Mouse (Mus musculus) ES-E14 (cell line): ENCODE data around the gene Cdc40. TPM values are rescaled to one million over a fixed set of nuclear protein-coding genes. Genes with fewer than 3 reads are reported as not detected.

ENCODE experiments used
- DNase-seq: peaks from one replicate; pipeline ENCODE4 v3.0.0-alpha.2; 2013; ENCODE audit warnings: low read depth, low spot score
- H3K27ac ChIP-seq: 2 replicates; pipeline ENCODE4 v1.5.1; 2012; ENCODE audit warnings: low read depth, mild to moderate bottlenecking, low read length, moderate library complexity, mixed read lengths; ENCODE audit not compliant: poor library complexity, insufficient read depth, severe bottlenecking
- H3K36me3 ChIP-seq: 2 replicates; pipeline ENCODE4 v1.6.1; 2012; ENCODE audit warnings: mild to moderate bottlenecking, low read length, moderate library complexity, mixed read lengths; ENCODE audit not compliant: control insufficient read depth, poor library complexity, insufficient read depth, severe bottlenecking
- H3K4me1 ChIP-seq, 2 experiments: fragments of 150-350 bp in 1 of 2; sonication (generic) in 1 of 2; 2 replicates each; pipeline ENCODE4 v1.6.1; 2012; ENCODE audit warnings: low read length in 2 of 2, mild to moderate bottlenecking in 1 of 2, mixed read lengths in 1 of 2; ENCODE audit not compliant: control insufficient read depth in 2 of 2, insufficient read depth in 2 of 2, poor library complexity in 1 of 2
- H3K4me3 ChIP-seq, 2 experiments: fragments of 150-350 bp in 1 of 2; sonication (generic) in 1 of 2; 2 replicates each; pipeline ENCODE4 v1.5.1; 2012; ENCODE audit warnings: low read length in 2 of 2, low read depth in 1 of 2, mild to moderate bottlenecking in 1 of 2, mixed read lengths in 1 of 2; ENCODE audit not compliant: insufficient read depth in 1 of 2, poor library complexity in 1 of 2, severe bottlenecking in 1 of 2
- H3K9ac ChIP-seq: 2 replicates; pipeline ENCODE4 v1.6.1; 2012; ENCODE audit warnings: low read depth, mild to moderate bottlenecking, low read length, mixed read lengths; ENCODE audit not compliant: poor library complexity, insufficient read depth, severe bottlenecking
- H3K9me3 ChIP-seq: fragments of 150-350 bp; sonication (generic); 2 replicates; pipeline ENCODE4 v1.6.1; 2012; ENCODE audit warnings: low read depth, mild to moderate bottlenecking, low read length; ENCODE audit not compliant: control insufficient read depth, insufficient read depth
- CHD2 ChIP-seq: IDR thresholded peaks from 2 replicates; pipeline ENCODE4 v1.6.1; 2014; ENCODE audit warnings: mild to moderate bottlenecking, low read depth, low read length, inconsistent platforms
- HCFC1 ChIP-seq: IDR thresholded peaks from 2 replicates; pipeline ENCODE4 v1.6.1; 2012; ENCODE audit warnings: low read length, inconsistent platforms, borderline replicate concordance; ENCODE audit not compliant: insufficient read depth
- MAFK ChIP-seq: IDR thresholded peaks from 2 replicates; pipeline ENCODE4 v1.6.1; 2014; ENCODE audit warnings: mild to moderate bottlenecking, low read depth, low read length, inconsistent platforms; ENCODE audit not compliant: insufficient read depth
- ZC3H11A ChIP-seq: IDR thresholded peaks from 2 replicates; pipeline ENCODE4 v1.6.1; 2012; ENCODE audit warnings: low read depth, mild to moderate bottlenecking, inconsistent platforms, low read length, borderline replicate concordance
- ZNF384 ChIP-seq: IDR thresholded peaks from 2 replicates; pipeline ENCODE4 v1.6.1; 2012; ENCODE audit warnings: low read depth, low read length, inconsistent platforms
- in situ Hi-C, 2 experiments: fragments of 600-800 bp; cut with MboI; formaldehyde crosslinking; loops; one replicate each; pipeline ENCODE4 v1.15.1; 2025; ENCODE audit warnings: low sequenced_read_pairs in 2 of 2, inconsistent platforms in 1 of 2; ENCODE audit not compliant: unreplicated experiment in 2 of 2
- total RNA-seq: library from RNA; depleted of rRNA; stranded (reverse); fragments of 300-350 nt; gene quantifications from 2 replicates; pipeline ENCODE4 v1.2.3, GENCODE M21; 2012

Cdc40 gene
- total RNA-seq, 1 experiment, result 13.0 TPM

GRCm38 (mm10) chr10:40857599-40857998 lies 25.5 kb downstream of the Cdc40 start:
- H3K9me3 ChIP-seq, result no peaks in the 10 kb centered on the region
- no peaks in the 10 kb centered on the region for H3K4me1 ChIP-seq
- H3K27ac ChIP-seq, result no peak overlapping the region
- H3K4me3 ChIP-seq, result no peak overlapping the region
- H3K9ac ChIP-seq, result no peak overlapping the region
- H3K36me3 ChIP-seq, result no peaks in the 10 kb centered on the region; the same call in 1 of the 2 replicates
- no peak for TF ChIP-seq ZC3H11A
- TF ChIP-seq HCFC1, result no peak
- no peak for TF ChIP-seq MAFK
- no peak for TF ChIP-seq ZNF384
- TF ChIP-seq CHD2, result no peak
- DNase-seq, result no peak
- in situ Hi-C loops, result no loop called here

- H3K9ac ChIP-seq, result no peak overlapping the region
- no peak for TF ChIP-seq ZC3H11A
- no peak for TF ChIP-seq CHD2
- TF ChIP-seq ZNF384, result no peak
- no peak for TF ChIP-seq HCFC1
- no peak for TF ChIP-seq MAFK
- in situ Hi-C loops, result no loop called here
- no peak overlapping the region for H3K4me3 ChIP-seq
- no peak overlapping the region for H3K27ac ChIP-seq
- DNase-seq, result no peak
- H3K36me3 ChIP-seq, result no peaks in the 10 kb centered on the region; the same call in 1 of the 2 replicates
- H3K9me3 ChIP-seq, result 0 out of 2 replicates have a peak, but pooled peaks cover 3% of the 10 kb centered on the region
- H3K4me1 ChIP-seq, result no peaks in the 10 kb centered on the region
Measured at GRCm38 (mm10) chr10:40856703-40857102, 26.4 kb downstream of the Cdc40 start.

- no peak for TF ChIP-seq ZC3H11A
- no peak for TF ChIP-seq CHD2
- no peak for TF ChIP-seq HCFC1
- TF ChIP-seq MAFK, result no peak
- no peak for TF ChIP-seq ZNF384
- Histone ChIP-seq H3K9me3 (0 out of 2 replicates have a peak, but pooled peaks cover 5% of the 10 kb centered on the region), H3K9ac (no peak overlapping the region), H3K4me1 (no peaks in the 10 kb centered on the region), H3K36me3 (no peaks in the 10 kb centered on the region; the same call in 1 of the 2 replicates), H3K4me3 (no peak overlapping the region), H3K27ac (no peak overlapping the region)
- in situ Hi-C loops, result no loop called here
- DNase-seq, result no peak
Measured at GRCm38 (mm10) chr10:40855616-40856015, 27.5 kb downstream of the Cdc40 start.

GRCm38 (mm10) chr10:40851138-40851537 lies 32.0 kb downstream of the Cdc40 start:
- Histone ChIP-seq H3K4me3 (no peak overlapping the region), H3K9ac (no peak overlapping the region), H3K36me3 (peaks cover 4% of the 10 kb centered on the region), H3K4me1 (no peaks in the 10 kb centered on the region), H3K9me3 (0 out of 2 replicates have a peak, but pooled peaks cover 5% of the 10 kb centered on the region), H3K27ac (no peak overlapping the region)
- no peak for DNase-seq
- TF ChIP-seq MAFK, result no peak
- no peak for TF ChIP-seq ZNF384
- in situ Hi-C loops, result no loop called here

GRCm38 (mm10) chr10:40850644-40851043 lies 32.5 kb downstream of the Cdc40 start:
- H3K9ac ChIP-seq, result no peak overlapping the region
- H3K36me3 ChIP-seq, result peaks cover 4% of the 10 kb centered on the region
- in situ Hi-C loops, result no loop called here
- 0 out of 2 replicates have a peak, but pooled peaks cover 5% of the 10 kb centered on the region for H3K9me3 ChIP-seq
- no peak for DNase-seq
- no peak overlapping the region for H3K4me3 ChIP-seq
- no peaks in the 10 kb centered on the region for H3K4me1 ChIP-seq
- no peak for TF ChIP-seq HCFC1
- TF ChIP-seq MAFK, result 0 out of 2 replicates have a peak, but pooled peaks have one; percentile 33
- TF ChIP-seq ZC3H11A, result no peak
- TF ChIP-seq CHD2, result no peak
- TF ChIP-seq ZNF384, result no peak
- H3K27ac ChIP-seq, result no peak overlapping the region
